Mouse (Mus musculus) myocyte (in vitro differentiated cells): Measurements from ENCODE around the gene Atp1a2.

ENCODE experiments used
- E2F4 ChIP-seq: IDR thresholded peaks from one replicate; pipeline ENCODE4 v1.6.1; 2011; ENCODE audit warnings: mild to moderate bottlenecking, control low read depth, moderate library complexity; ENCODE audit not compliant: insufficient read depth
- MAX ChIP-seq: IDR thresholded peaks from one replicate; pipeline ENCODE4 v1.6.1; 2011; ENCODE audit warnings: low read depth, mild to moderate bottlenecking, control low read depth
- MYOD1 ChIP-seq, 3 experiments: IDR thresholded peaks; one replicate each; pipeline ENCODE4 v1.6.1; 2011; ENCODE audit warnings: control low read depth in 2 of 3, low read depth in 2 of 3, mild to moderate bottlenecking in 2 of 3, moderate library complexity in 1 of 3; ENCODE audit not compliant: insufficient read length in 2 of 3, control insufficient read depth in 1 of 3
- MYOG ChIP-seq, 3 experiments: IDR thresholded peaks; one replicate each; pipeline ENCODE4 v1.6.1; 2011; ENCODE audit warnings: control low read depth in 2 of 3, low read depth in 2 of 3, mild to moderate bottlenecking in 2 of 3; ENCODE audit not compliant: insufficient read length in 2 of 3, control insufficient read depth in 1 of 3, insufficient read depth in 1 of 3
- POLR2A ChIP-seq: IDR thresholded peaks from one replicate; pipeline ENCODE4 v1.6.1; 2011; ENCODE audit warnings: low read depth, mild to moderate bottlenecking, control low read depth, moderate library complexity; ENCODE audit not compliant: insufficient read length
- POLR2AphosphoS2 ChIP-seq: IDR thresholded peaks from one replicate; pipeline ENCODE4 v1.6.1; 2011; ENCODE audit warnings: low read depth, control low read depth; ENCODE audit not compliant: insufficient read length
- USF1 ChIP-seq: IDR thresholded peaks from one replicate; pipeline ENCODE4 v1.6.1; 2011; ENCODE audit warnings: low read depth, mild to moderate bottlenecking, control low read depth, moderate library complexity

GRCm38 (mm10) chr1:172324725-172325124, 26.9 kb upstream of the Atp1a2 start:
- TF ChIP-seq POLR2AphosphoS2 (no peak), POLR2A (no peak), MYOD1 (IDR thresholded peaks at IDR 0.05; ENCODE audit: control insufficient read depth in 1 of 3, insufficient read length in 2 of 3, low read depth in 2 of 3) (no peak), USF1 (no peak), MAX (no peak), MYOG (IDR thresholded peaks at IDR 0.05; ENCODE audit: control insufficient read depth in 1 of 3, insufficient read depth in 1 of 3, insufficient read length in 2 of 3, low read depth in 2 of 3) (no peak), E2F4 (no peak)
